8 mouse cellular contexts compared by ENCODE assay signal in the genomic region with DNA sequence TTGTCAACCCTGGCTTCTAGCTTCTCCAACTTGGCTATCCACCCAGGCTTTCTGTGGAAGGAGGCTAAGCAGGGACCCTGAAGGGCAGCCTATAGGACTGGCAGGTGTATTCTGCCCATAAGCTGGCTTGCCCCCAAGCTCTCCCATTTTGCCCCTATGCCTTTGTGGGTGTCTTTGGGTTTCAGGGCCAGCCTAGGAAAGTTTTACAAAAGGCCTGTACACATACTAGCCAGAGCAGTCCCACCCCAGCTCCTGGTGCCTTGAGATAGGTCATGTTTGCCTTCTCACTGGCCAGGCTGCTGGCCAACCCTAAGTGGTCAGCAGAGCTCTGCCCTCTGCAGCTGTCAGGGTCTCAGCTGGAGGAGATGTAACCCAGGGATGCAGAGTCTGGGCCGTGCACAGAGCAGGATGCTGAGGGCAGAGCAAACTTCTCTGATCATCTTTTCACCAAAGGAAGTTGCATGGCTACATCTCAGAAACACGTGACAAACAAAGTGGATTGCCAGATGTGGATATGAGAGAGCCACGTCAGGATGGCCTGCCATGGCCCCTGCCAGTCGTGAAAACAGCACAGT. TPM values are rescaled to one million over a fixed set of nuclear protein-coding genes. Genes with fewer than 3 reads are reported as not detected.
DNase-seq lines count a peak whose midpoint lies in the region; ATAC-seq and TF ChIP-seq lines count a peak whose summit lies in the region.

No protein-coding gene starts in this region.

- no peaks in the 10 kb centered on the region for H3K9me3 ChIP-seq in intestine, embryonic 14.5 days (ENCODE audit: control insufficient read depth, low read length)

- no peak for ATAC-seq in intestine, embryonic 14.5 days (replicated peaks; ENCODE audit: low FRiP score, low TSS enrichment, low read depth)
- no peak for ATAC-seq in activated CD4-positive, CD25-positive, alpha-beta regulatory T cell, adult 4 months

- WGBS in intestine, embryonic 14.5 days = 29% methylated on average over 4 of the region's 4 CpGs

- peak overlapping the region; percentile 89 for H3K4me3 ChIP-seq in intestine, embryonic 14.5 days (ENCODE audit: low read depth, low read length)
- H3K4me3 ChIP-seq in myocyte = peak overlapping the region; percentile 60

- H3K4me2 ChIP-seq in intestine, embryonic 14.5 days (ENCODE audit: low read length) = peak overlapping the region; percentile 98
- peak overlapping the region; percentile 89 for H3K4me2 ChIP-seq in myocyte (ENCODE audit: low read depth)

- H3K36me3 ChIP-seq in intestine, embryonic 14.5 days (ENCODE audit: control insufficient read depth, insufficient read depth, low read length) = peaks cover 20% of the 10 kb centered on the region
- H3K36me3 ChIP-seq in myocyte (ENCODE audit: control insufficient read depth, insufficient read depth) = no peaks in the 10 kb centered on the region

- peak overlapping the region; percentile 86 for H3K9ac ChIP-seq in intestine, embryonic 14.5 days (ENCODE audit: low read length)

- peak overlapping the region; percentile 98 for H3K27ac ChIP-seq in intestine, embryonic 14.5 days (ENCODE audit: low read depth)

- H3K79me2 ChIP-seq in myocyte (ENCODE audit: control insufficient read depth, insufficient read depth) = peaks cover 33% of the 10 kb centered on the region

- TF ChIP-seq POLR2A in myocyte (IDR thresholded peaks at IDR 0.05; ENCODE audit: insufficient read length, low read depth) = peak; percentile 29

- peaks cover 27% of the 10 kb centered on the region for H3K4me1 ChIP-seq in intestine, embryonic 14.5 days (replicated peaks; ENCODE audit: control insufficient read depth, insufficient read depth, low read length)

- H3ac ChIP-seq in myocyte (ENCODE audit: control insufficient read depth, insufficient read length) = peak overlapping the region; percentile 27

- H3K27me3 ChIP-seq in intestine, embryonic 14.5 days (replicated peaks; ENCODE audit: control insufficient read depth, insufficient read depth, low read length) = no peaks in the 10 kb centered on the region
- no peaks in the 10 kb centered on the region for H3K27me3 ChIP-seq in myocyte (ENCODE audit: control insufficient read depth, insufficient read depth, insufficient read length)

- DNase-seq in adrenal gland, adult 2 months = peak; percentile 15
- DNase-seq in adrenal gland, adult 18-20 months (ENCODE audit: low spot score in 2 of 2) = no peak
- peak; percentile 8 for DNase-seq in retina, adult 2 months (ENCODE audit: low read depth, low spot score)
- DNase-seq in retina, embryonic 14.5 days (ENCODE audit: low spot score) = no peak
- DNase-seq in intestine, embryonic 14.5 days (ENCODE audit: low spot score) = no peak
- DNase-seq in yolk sac, embryonic 10.5 days (ENCODE audit: low spot score) = no peak

TF ChIP-seq in myocyte, 11 proteins besides CTCF, POLR2A, EP300 and RAD21:
- TF ChIP-seq CEBPB (IDR thresholded peaks at IDR 0.05; ENCODE audit: insufficient read depth, poor library complexity, severe bottlenecking) = no peak
- TF ChIP-seq MYOG (IDR thresholded peaks at IDR 0.05; ENCODE audit: control insufficient read depth in 1 of 3, insufficient read depth in 1 of 3, insufficient read length in 2 of 3, low read depth in 2 of 3) = peak in 2 of 3 experiments; percentile 73 to 84
- TF ChIP-seq TCF12 (IDR thresholded peaks at IDR 0.05; ENCODE audit: insufficient read depth, poor library complexity, severe bottlenecking) = no peak
- no peak for TF ChIP-seq REST (IDR thresholded peaks at IDR 0.05; ENCODE audit: insufficient read depth, insufficient read length)
- TF ChIP-seq MYOD1 (IDR thresholded peaks at IDR 0.05; ENCODE audit: control insufficient read depth in 1 of 3, insufficient read length in 2 of 3, low read depth in 2 of 3) = peak in 2 of 3 experiments; percentile 84 to 85
- no peak for TF ChIP-seq E2F4 (IDR thresholded peaks at IDR 0.05; ENCODE audit: insufficient read depth)

RNA-seq across cellular contexts. Expression of gene Fasn, which starts 1.0 kb away (rescaled TPM):
- total RNA-seq in adrenal gland, adult 2 months (2021) = 1,000 to 10,000 TPM in 1 of 2 experiments, 100 to 1,000 TPM in 1; 505 to 2,290 TPM
- 7,384 and 9,917 TPM in 2 replicates for polyA plus RNA-seq in adrenal gland, adult 2 months (2012; rRNA removed)
- total RNA-seq in adrenal gland, adult 18-20 months (2021) = 1,000 to 10,000 TPM; 2,155 to 5,020 TPM
- 106 and 115 TPM in 2 replicates for polyA plus RNA-seq in intestine, embryonic 14.5 days (2014; fragmentation: Nextera tagmentation; extraction: Ambion mirVana)
- 226 TPM for polyA plus RNA-seq in myocyte (2012; fragmentation: generic; extraction: Trizol)
- 10 to 100 TPM; 28.8 to 40.3 TPM for polyA plus RNA-seq in activated CD4-positive, CD25-positive, alpha-beta regulatory T cell, adult 4 months (2017; shearing (Covaris generic))

RNA-seq across cellular contexts. Expression of gene Dus1l, which starts 29.2 kb away (rescaled TPM):
- 10 to 100 TPM; 56.0 to 62.0 TPM for total RNA-seq in adrenal gland, adult 2 months (2021)
- polyA plus RNA-seq in adrenal gland, adult 2 months (2012; rRNA removed) = 43.8 and 53.7 TPM in 2 replicates
- 10 to 100 TPM; 47.8 to 57.2 TPM for total RNA-seq in adrenal gland, adult 18-20 months (2021)
- 83.0 and 89.8 TPM in 2 replicates for polyA plus RNA-seq in intestine, embryonic 14.5 days (2014; fragmentation: Nextera tagmentation; extraction: Ambion mirVana)
- polyA plus RNA-seq in myocyte (2012; fragmentation: generic; extraction: Trizol) = 58.3 TPM
- 10 to 100 TPM; 30.9 to 31.9 TPM for polyA plus RNA-seq in activated CD4-positive, CD25-positive, alpha-beta regulatory T cell, adult 4 months (2017; shearing (Covaris generic))

RNA-seq across cellular contexts. Expression of gene Gps1, which starts 41.3 kb away (rescaled TPM):
- total RNA-seq in adrenal gland, adult 2 months (2021) = 100 to 1,000 TPM; 113 to 141 TPM
- polyA plus RNA-seq in adrenal gland, adult 2 months (2012; rRNA removed) = 161 and 178 TPM in 2 replicates
- 100 to 1,000 TPM; 118 to 138 TPM for total RNA-seq in adrenal gland, adult 18-20 months (2021)
- 221 and 245 TPM in 2 replicates for polyA plus RNA-seq in intestine, embryonic 14.5 days (2014; fragmentation: Nextera tagmentation; extraction: Ambion mirVana)
- polyA plus RNA-seq in myocyte (2012; fragmentation: generic; extraction: Trizol) = 179 TPM
- 100 to 1,000 TPM; 118 to 137 TPM for polyA plus RNA-seq in activated CD4-positive, CD25-positive, alpha-beta regulatory T cell, adult 4 months (2017; shearing (Covaris generic))

RNA-seq across cellular contexts. Expression of gene Rfng, which starts 41.4 kb away (rescaled TPM):
- 10 to 100 TPM; 18.3 to 20.9 TPM for total RNA-seq in adrenal gland, adult 2 months (2021)
- 91.6 and 95.4 TPM in 2 replicates for polyA plus RNA-seq in adrenal gland, adult 2 months (2012; rRNA removed)
- total RNA-seq in adrenal gland, adult 18-20 months (2021) = 10 to 100 TPM; 18.5 to 19.4 TPM
- 23.8 and 28.3 TPM in 2 replicates for polyA plus RNA-seq in intestine, embryonic 14.5 days (2014; fragmentation: Nextera tagmentation; extraction: Ambion mirVana)
- polyA plus RNA-seq in myocyte (2012; fragmentation: generic; extraction: Trizol) = 19.7 TPM
- polyA plus RNA-seq in activated CD4-positive, CD25-positive, alpha-beta regulatory T cell, adult 4 months (2017; shearing (Covaris generic)) = 1 to 10 TPM; 3.5 to 4.9 TPM

Comparison
In these comparisons a context has a peak if more than half of its experiments do, and no peak if none do; other contexts are left out.
1. DNase-seq: peak in adrenal gland, adult 2 months (single experiment) and retina, adult 2 months (single experiment); none in adrenal gland, adult 18-20 months (0 of 2), retina, embryonic 14.5 days (single experiment), intestine, embryonic 14.5 days (single experiment) and yolk sac, embryonic 10.5 days (single experiment).
2. RNA of gene Fasn, which starts 1.0 kb away (polyA plus RNA-seq): 7,384 to 9,917 TPM in adrenal gland, adult 2 months; 226 TPM in myocyte (single experiment), 106 to 115 TPM in intestine, embryonic 14.5 days and 28.8 to 40.3 TPM in activated CD4-positive, CD25-positive, alpha-beta regulatory T cell, adult 4 months; every median in the first group is over 10 times any median in the second.